Mouse (Mus musculus) CH12.LX (cell line): Measurements from ENCODE around the gene Fam160a1. TPM values are rescaled to one million over a fixed set of nuclear protein-coding genes. Genes with fewer than 3 reads are reported as not detected.

Experiments
- DNase-seq: peaks from one replicate; pipeline ENCODE4 v3.0.0-alpha.2; 2013; ENCODE audit errors: extremely low read depth
- H3K27ac ChIP-seq: 2 replicates; pipeline ENCODE4 v1.5.1; 2012; ENCODE audit warnings: low read depth, mild to moderate bottlenecking, control low read depth, moderate library complexity; ENCODE audit not compliant: insufficient read depth
- H3K27me3 ChIP-seq: replicated peaks from 2 replicates; pipeline ENCODE3; 2012; ENCODE audit warnings: inconsistent platforms
- H3K36me3 ChIP-seq, 2 experiments: replicated peaks in 1 of 2; 2 replicates each; pipeline versions ENCODE3 to v1.6.1; 2012; ENCODE audit warnings: inconsistent platforms in 1 of 2, low read length in 1 of 2, mild to moderate bottlenecking in 1 of 2, mixed read lengths in 1 of 2, moderate library complexity in 1 of 2; ENCODE audit not compliant: control insufficient read depth in 1 of 2, insufficient read depth in 1 of 2
- H3K4me1 ChIP-seq, 2 experiments: 2 replicates each; pipeline ENCODE4 v1.6.1; 2012; ENCODE audit warnings: inconsistent platforms in 1 of 2, moderate library complexity in 1 of 2; ENCODE audit not compliant: insufficient read depth in 2 of 2, control insufficient read depth in 1 of 2
- H3K4me2 ChIP-seq: 2 replicates; pipeline ENCODE4 v1.6.1; 2012; ENCODE audit warnings: low read depth, mild to moderate bottlenecking, control low read depth; ENCODE audit not compliant: poor library complexity, insufficient read depth, severe bottlenecking
- H3K4me3 ChIP-seq, 3 experiments: fragments of 150-350 bp in 1 of 3; sonication (generic) in 1 of 3; replicated peaks in 1 of 3; 2 replicates each; pipeline versions ENCODE3 to v1.5.1; 2011 to 2012; ENCODE audit warnings: low read depth in 2 of 3, low read length in 2 of 3, mild to moderate bottlenecking in 2 of 3, moderate library complexity in 2 of 3, control low read depth in 1 of 3, improper control_type of control experiment in 1 of 3, inconsistent platforms in 1 of 3, mixed read lengths in 1 of 3; ENCODE audit not compliant: poor library complexity in 1 of 3
- H3K79me2 ChIP-seq: replicated peaks from 2 replicates; pipeline ENCODE4 v1.6.1; 2012; ENCODE audit warnings: mild to moderate bottlenecking, moderate library complexity; ENCODE audit not compliant: control insufficient read depth, poor library complexity, insufficient read depth, severe bottlenecking; ENCODE audit errors: extremely low read depth
- H3K9ac ChIP-seq: 2 replicates; pipeline ENCODE4 v1.6.1; 2012; ENCODE audit warnings: low read depth, mild to moderate bottlenecking, control low read depth, moderate library complexity; ENCODE audit not compliant: insufficient read depth
- H3K9me3 ChIP-seq: replicated peaks from 2 replicates; pipeline ENCODE3; 2012; ENCODE audit warnings: low read length, inconsistent platforms, mixed read lengths
- CHD1 ChIP-seq: IDR thresholded peaks from 2 replicates; pipeline ENCODE4 v1.6.1; 2012; ENCODE audit warnings: low read depth, low read length, improper control_type of control experiment, inconsistent platforms
- GABPA ChIP-seq: IDR thresholded peaks from 2 replicates; pipeline ENCODE4 v1.6.1; 2012; ENCODE audit warnings: low read depth, low read length, improper control_type of control experiment, inconsistent platforms; ENCODE audit not compliant: insufficient replicate concordance
- HCFC1 ChIP-seq: IDR thresholded peaks from 2 replicates; pipeline ENCODE4 v1.6.1; 2012; ENCODE audit warnings: low read depth, mild to moderate bottlenecking, inconsistent platforms, low read length, improper control_type of control experiment
- JUN ChIP-seq: IDR thresholded peaks from 2 replicates; pipeline ENCODE4 v1.6.1; 2011; ENCODE audit warnings: low read depth, mild to moderate bottlenecking, low read length, improper control_type of control experiment, moderate library complexity; ENCODE audit not compliant: insufficient read depth
- JUND ChIP-seq: conservative IDR thresholded peaks from 2 replicates; pipeline ENCODE4 v1.6.1; 2011; ENCODE audit warnings: low read depth, low read length, improper control_type of control experiment
- KAT2A ChIP-seq: IDR thresholded peaks from 2 replicates; pipeline ENCODE4 v1.6.1; 2012; ENCODE audit warnings: low read length, improper control_type of control experiment, inconsistent platforms; ENCODE audit not compliant: insufficient replicate concordance
- MAFK ChIP-seq: IDR thresholded peaks from 2 replicates; pipeline ENCODE4 v1.6.1; 2011; ENCODE audit warnings: low read length, improper control_type of control experiment; ENCODE audit not compliant: insufficient replicate concordance
- MAX ChIP-seq: IDR thresholded peaks from 2 replicates; pipeline ENCODE4 v1.6.1; 2011; ENCODE audit warnings: low read length, improper control_type of control experiment
- MAZ ChIP-seq: IDR thresholded peaks from 2 replicates; pipeline ENCODE4 v1.6.1; 2012; ENCODE audit warnings: low read depth, mild to moderate bottlenecking, inconsistent platforms, low read length, improper control_type of control experiment, moderate library complexity
- MXI1 ChIP-seq: IDR thresholded peaks from 2 replicates; pipeline ENCODE4 v1.6.1; 2011; ENCODE audit warnings: mild to moderate bottlenecking, low read depth, low read length, improper control_type of control experiment
- MYC ChIP-seq: IDR thresholded peaks from 2 replicates; pipeline ENCODE4 v1.6.1; 2011; ENCODE audit warnings: low read depth, mild to moderate bottlenecking, improper control_type of control experiment, low read length
- NELFE ChIP-seq: IDR thresholded peaks from 2 replicates; pipeline ENCODE4 v1.6.1; 2011; ENCODE audit warnings: low read depth, low read length, improper control_type of control experiment
- NRF1 ChIP-seq: IDR thresholded peaks from 2 replicates; pipeline ENCODE4 v1.6.1; 2014; ENCODE audit warnings: low read depth, mild to moderate bottlenecking, inconsistent platforms, low read length, improper control_type of control experiment, moderate library complexity
- PAX5 ChIP-seq: IDR thresholded peaks from 2 replicates; pipeline ENCODE4 v1.6.1; 2012; ENCODE audit warnings: low read length, inconsistent platforms, mixed read lengths
- POLR2A ChIP-seq: IDR thresholded peaks from 2 replicates; pipeline ENCODE4 v1.6.1; 2011; ENCODE audit warnings: low read depth, mild to moderate bottlenecking, improper control_type of control experiment, low read length
- POLR2AphosphoS2 ChIP-seq: IDR thresholded peaks from 2 replicates; pipeline ENCODE4 v1.6.1; 2011; ENCODE audit warnings: low read depth, low read length, improper control_type of control experiment
- RAD21 ChIP-seq: IDR thresholded peaks from 2 replicates; pipeline ENCODE4 v1.6.1; 2011; ENCODE audit warnings: low read depth, mild to moderate bottlenecking, low read length, improper control_type of control experiment, moderate library complexity
- RCOR1 ChIP-seq: conservative IDR thresholded peaks from 2 replicates; pipeline ENCODE4 v1.6.1; 2012; ENCODE audit warnings: low read depth, mild to moderate bottlenecking, inconsistent platforms, low read length, improper control_type of control experiment
- SMC3 ChIP-seq: IDR thresholded peaks from 2 replicates; pipeline ENCODE4 v1.6.1; 2011; ENCODE audit warnings: low read depth, low read length, improper control_type of control experiment
- TBP ChIP-seq: conservative IDR thresholded peaks from 2 replicates; pipeline ENCODE4 v1.6.1; 2011; ENCODE audit warnings: low read depth, low read length, improper control_type of control experiment
- USF2 ChIP-seq: conservative IDR thresholded peaks from 2 replicates; pipeline ENCODE4 v1.6.1; 2011; ENCODE audit warnings: low read depth, low read length, improper control_type of control experiment
- ZC3H11A ChIP-seq: IDR thresholded peaks from 2 replicates; pipeline ENCODE4 v1.6.1; 2012; ENCODE audit warnings: low read depth, mild to moderate bottlenecking, inconsistent platforms, low read length, improper control_type of control experiment
- ZMIZ1 ChIP-seq: IDR thresholded peaks from 2 replicates; pipeline ENCODE4 v1.6.1; 2012; ENCODE audit warnings: low read depth, mild to moderate bottlenecking, inconsistent platforms, low read length, improper control_type of control experiment
- ZNF384 ChIP-seq: IDR thresholded peaks from 2 replicates; pipeline ENCODE4 v1.6.1; 2012; ENCODE audit warnings: low read depth, low read length, improper control_type of control experiment, inconsistent platforms
- dilution Hi-C: fragments of 300-500 bp; cut with MboI; formaldehyde crosslinking; loops from 2 replicates; pipeline ENCODE4 v1.14.3; 2020; ENCODE audit warnings: low sequenced_read_pairs; ENCODE audit not compliant: extremely low pct_unique_long_range_greater_than_20kb, extremely low pct_ligation_motif_present
- in situ Hi-C: fragments of 300-500 bp; cut with MboI; formaldehyde crosslinking; loops from 3 replicates; pipeline ENCODE4 v1.14.3; 2019; ENCODE audit warnings: low sequenced_read_pairs, low pct_ligation_motif_present, low pct_unique_long_range_greater_than_20kb, mixed read lengths
- polyA plus RNA-seq: library from polyadenylated mRNA; unstranded; fragments of >175 nt; gene quantifications from 2 replicates; pipeline ENCODE4 v1.2.1, GENCODE M21; 2012; ENCODE audit warnings: low read depth; ENCODE audit not compliant: insufficient read length
- total RNA-seq, 2 experiments: library from RNA; depleted of rRNA; stranded (reverse); fragments of 300-350 nt in 1 of 2; fragments of >200 nt in 1 of 2; gene quantifications; 2 replicates each; pipeline ENCODE4 v1.2.3; 2012 to 2014

Gene Fam160a1
- total and polyA plus RNA-seq, 3 experiments: 0.17 to 0.41 (median 0.20) TPM

GRCm38 (mm10) chr3:85857083-85857482 is 40.0 kb upstream of the Fam160a1 start:
- Histone ChIP-seq H3K27me3 (no peaks in the 10 kb centered on the region), H3K36me3 (no peaks in the 10 kb centered on the region), H3K4me2 (no peak overlapping the region), H3K9ac (no peak overlapping the region), H3K4me3 (no peak overlapping the region), H3K9me3 (no peaks in the 10 kb centered on the region), H3K4me1 (0 out of 4 replicates have a peak, but pooled peaks cover 3% of the 10 kb centered on the region in 2 experiments), H3K27ac (no peak overlapping the region), H3K79me2 (no peaks in the 10 kb centered on the region)
- TF ChIP-seq PAX5: no peak
- TF ChIP-seq CHD1: no peak
- TF ChIP-seq MXI1: no peak
- no peak for TF ChIP-seq NELFE
- no peak for TF ChIP-seq MAZ
- no peak for TF ChIP-seq TBP
- TF ChIP-seq MYC: no peak
- TF ChIP-seq SMC3: no peak
- TF ChIP-seq JUND: no peak
- TF ChIP-seq USF2: no peak
- TF ChIP-seq GABPA: no peak
- no peak for TF ChIP-seq ZC3H11A
- DNase-seq: no peak
- dilution Hi-C loops: no loop called here
- in situ Hi-C loops: no loop called here

- Histone ChIP-seq H3K4me2 (no peak overlapping the region), H3K4me3 (no peak overlapping the region), H3K9me3 (no peaks in the 10 kb centered on the region), H3K27ac (no peak overlapping the region), H3K4me1 (0 out of 4 replicates have a peak, but pooled peaks cover 2 to 3% of the 10 kb centered on the region in 2 experiments), H3K27me3 (no peaks in the 10 kb centered on the region), H3K36me3 (no peaks in the 10 kb centered on the region), H3K9ac (no peak overlapping the region), H3K79me2 (no peaks in the 10 kb centered on the region)
- DNase-seq: no peak
- TF ChIP-seq NRF1 (no peak), CHD1 (no peak), KAT2A (no peak), ZMIZ1 (no peak), JUND (no peak), MAX (no peak), ZNF384 (no peak), POLR2A (no peak), RCOR1 (no peak), RAD21 (no peak), POLR2AphosphoS2 (no peak), TBP (no peak), JUN (no peak), MAFK (no peak), HCFC1 (no peak), NELFE (no peak)
- dilution Hi-C loops: no loop called here
- in situ Hi-C loops: no loop called here
These were observed 38.9 kb upstream of the Fam160a1 start for GRCm38 (mm10) chr3:85855947-85856346.
